Mouse (Mus musculus) ES-E14 (cell line): Measurements from ENCODE around the gene Hdac4.

Experiments
- CHD2 ChIP-seq: IDR thresholded peaks from 2 replicates; pipeline ENCODE4 v1.6.1; 2014; ENCODE audit warnings: mild to moderate bottlenecking, low read depth, low read length, inconsistent platforms
- HCFC1 ChIP-seq: IDR thresholded peaks from 2 replicates; pipeline ENCODE4 v1.6.1; 2012; ENCODE audit warnings: low read length, inconsistent platforms, borderline replicate concordance; ENCODE audit not compliant: insufficient read depth
- ZC3H11A ChIP-seq: IDR thresholded peaks from 2 replicates; pipeline ENCODE4 v1.6.1; 2012; ENCODE audit warnings: low read depth, mild to moderate bottlenecking, inconsistent platforms, low read length, borderline replicate concordance
- ZNF384 ChIP-seq: IDR thresholded peaks from 2 replicates; pipeline ENCODE4 v1.6.1; 2012; ENCODE audit warnings: low read depth, low read length, inconsistent platforms

GRCm38 (mm10) chr1:92037039-92037438 is 158.5 kb downstream of the Hdac4 start:
- TF ChIP-seq CHD2 (no peak), ZNF384 (no peak), HCFC1 (no peak), ZC3H11A (no peak)
